Mouse (Mus musculus): ENCODE measurements around the gene Tfdp2. TPM values are rescaled to one million over a fixed set of nuclear protein-coding genes. Genes with fewer than 3 reads are reported as not detected.
"Not testable (repeated sequence)": the region's sequence is repeated elsewhere in the genome, so short reads cannot be mapped to it uniquely, and the experiment has no call there.

The Tfdp2 gene
- polyA plus RNA-seq, 1 experiment = 17.0 TPM

DNA sequence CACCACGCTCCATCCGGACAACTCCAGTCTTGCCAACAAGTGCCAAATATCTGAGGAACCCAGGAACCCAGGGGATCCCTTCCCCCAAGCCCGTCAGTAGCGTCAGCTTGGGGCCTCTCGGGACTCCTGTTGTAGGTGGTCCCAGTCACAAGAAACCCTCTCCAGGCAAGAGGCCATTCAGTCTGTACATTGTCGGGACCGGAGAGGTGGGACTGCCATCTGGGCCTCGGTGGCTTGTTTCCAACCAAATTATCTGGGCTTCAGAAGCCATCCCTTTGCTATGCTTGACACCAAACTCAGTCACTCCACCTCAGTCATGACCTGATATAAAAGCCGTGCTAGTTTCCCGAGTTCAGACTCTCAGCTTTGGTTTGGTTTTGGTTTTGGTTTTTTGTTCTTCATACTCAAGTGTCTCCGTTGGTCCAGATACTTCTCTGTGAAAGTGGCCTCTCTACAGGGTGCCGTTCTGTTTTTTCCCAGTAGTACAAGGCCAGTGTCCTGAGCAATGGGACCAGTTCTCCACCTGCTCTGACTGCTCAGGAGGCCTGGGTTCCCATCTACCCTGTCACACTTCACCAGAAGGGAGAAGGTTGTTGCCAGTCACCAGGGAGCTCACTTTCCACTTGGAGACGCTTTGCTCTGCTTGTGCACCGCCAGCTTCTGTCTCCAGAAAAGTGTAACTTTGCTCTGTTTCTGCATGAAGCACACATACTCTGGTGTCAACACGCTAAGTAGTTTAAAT lies 126.5 kb downstream of the Tfdp2 start:
- Histone ChIP-seq H3K27ac (ENCODE audit: insufficient read depth, low read length) (no peak overlapping the region), H3K4me1 (ENCODE audit: control insufficient read depth, insufficient read depth, low read length) (0 out of 2 replicates have a peak, but pooled peaks cover 2% of the 10 kb centered on the region), H3K4me3 (ENCODE audit: insufficient read depth, low read length) (no peak overlapping the region)
- TF ChIP-seq CTCF (IDR thresholded peaks at IDR 0.05; ENCODE audit: extremely low read depth, insufficient read depth, low read length) (no peak), POLR2A (IDR thresholded peaks at IDR 0.05; ENCODE audit: extremely low read depth, insufficient read depth, low read length) (no peak)

- no peak overlapping the region for H3K27ac ChIP-seq (ENCODE audit: insufficient read depth, low read length)
These were observed 128.4 kb downstream of the Tfdp2 start for GRCm38 (mm10) chr9:96324502-96324901.

DNA sequence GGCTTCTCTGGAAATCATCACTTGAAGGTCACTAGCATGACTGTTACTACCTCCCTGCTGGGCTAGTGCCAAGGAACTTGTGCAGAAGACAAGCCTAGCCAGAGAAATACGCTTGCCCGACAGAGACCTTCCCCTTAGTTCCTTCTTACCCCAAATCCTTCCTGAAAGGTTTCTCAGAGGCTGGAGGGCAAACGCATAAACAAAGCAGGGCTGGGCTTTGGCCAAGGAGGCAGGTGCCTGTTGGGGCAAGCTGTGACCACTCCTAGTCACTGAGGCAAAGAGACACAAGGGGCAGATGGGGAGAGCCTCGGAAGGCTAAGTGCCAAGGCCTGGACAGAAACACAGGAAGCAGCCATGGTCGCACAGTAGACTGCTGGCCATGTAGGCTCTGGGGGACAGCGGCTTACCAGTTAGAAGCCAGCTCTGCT lies 130.4 kb downstream of the Tfdp2 start:
- TF ChIP-seq POLR2A (IDR thresholded peaks at IDR 0.05; ENCODE audit: extremely low read depth, insufficient read depth, low read length) (no peak), CTCF (IDR thresholded peaks at IDR 0.05; ENCODE audit: extremely low read depth, insufficient read depth, low read length) (no peak)
- Histone ChIP-seq H3K4me1 (ENCODE audit: control insufficient read depth, insufficient read depth, low read length) (no peaks in the 10 kb centered on the region), H3K27ac (ENCODE audit: insufficient read depth, low read length) (no peak overlapping the region), H3K4me3 (ENCODE audit: insufficient read depth, low read length) (no peak overlapping the region)

More at GRCm38 (mm10) chr9:96324502-96324901, 128.4 kb downstream of the Tfdp2 start:
- TF ChIP-seq POLR2A (IDR thresholded peaks at IDR 0.05; ENCODE audit: extremely low read depth, insufficient read depth, low read length) = no peak
- no peak for TF ChIP-seq CTCF (IDR thresholded peaks at IDR 0.05; ENCODE audit: extremely low read depth, insufficient read depth, low read length)
- Histone ChIP-seq H3K4me3 (ENCODE audit: insufficient read depth, low read length) (no peak overlapping the region), H3K4me1 (ENCODE audit: control insufficient read depth, insufficient read depth, low read length) (0 out of 2 replicates have a peak, but pooled peaks cover 2% of the 10 kb centered on the region)

- Histone ChIP-seq H3K27ac (ENCODE audit: insufficient read depth, low read length) (no peak overlapping the region), H3K4me3 (ENCODE audit: insufficient read depth, low read length) (no peak overlapping the region), H3K4me1 (ENCODE audit: control insufficient read depth, insufficient read depth, low read length) (no peaks in the 10 kb centered on the region)
- TF ChIP-seq CTCF (IDR thresholded peaks at IDR 0.05; ENCODE audit: extremely low read depth, insufficient read depth, low read length) (no peak), POLR2A (IDR thresholded peaks at IDR 0.05; ENCODE audit: extremely low read depth, insufficient read depth, low read length) (no peak)
These were observed 132.2 kb downstream of the Tfdp2 start for GRCm38 (mm10) chr9:96328226-96328625.

GRCm38 (mm10) chr9:96331146-96331545 lies 135.1 kb downstream of the Tfdp2 start:
- Histone ChIP-seq H3K4me1 (ENCODE audit: control insufficient read depth, insufficient read depth, low read length) (no peaks in the 10 kb centered on the region), H3K4me3 (ENCODE audit: insufficient read depth, low read length) (no peak overlapping the region), H3K27ac (ENCODE audit: insufficient read depth, low read length) (no peak overlapping the region)
- TF ChIP-seq POLR2A (IDR thresholded peaks at IDR 0.05; ENCODE audit: extremely low read depth, insufficient read depth, low read length) = no peak
- TF ChIP-seq CTCF (IDR thresholded peaks at IDR 0.05; ENCODE audit: extremely low read depth, insufficient read depth, low read length) = no peak

- no peak overlapping the region for H3K27ac ChIP-seq (ENCODE audit: insufficient read depth, low read length)
- H3K4me3 ChIP-seq (ENCODE audit: insufficient read depth, low read length) = no peak overlapping the region
- TF ChIP-seq CTCF (IDR thresholded peaks at IDR 0.05; ENCODE audit: extremely low read depth, insufficient read depth, low read length) (no peak), POLR2A (IDR thresholded peaks at IDR 0.05; ENCODE audit: extremely low read depth, insufficient read depth, low read length) (no peak)
- no peaks in the 10 kb centered on the region for H3K4me1 ChIP-seq (ENCODE audit: control insufficient read depth, insufficient read depth, low read length)
These were observed 149.7 kb downstream of the Tfdp2 start for GRCm38 (mm10) chr9:96345750-96346149.

DNA sequence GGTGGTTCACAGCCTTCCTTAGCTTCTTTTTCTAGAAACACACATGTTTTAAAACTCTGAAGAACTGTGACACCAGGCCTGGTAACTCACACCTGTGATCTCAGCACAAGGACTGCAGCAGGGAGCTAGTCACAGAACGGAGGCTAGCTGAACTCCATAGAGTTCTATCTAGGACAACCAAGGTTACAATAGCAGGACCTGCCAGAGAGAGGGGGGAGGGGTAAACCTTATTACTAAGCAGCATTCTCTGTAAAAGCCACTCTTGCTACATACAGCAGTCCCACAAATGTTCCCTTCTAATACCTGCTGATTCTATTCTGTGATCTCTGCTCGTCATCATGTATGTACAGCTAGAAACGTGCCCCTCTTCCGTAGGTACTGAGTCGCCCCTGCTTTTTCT lies 152.8 kb downstream of the Tfdp2 start:
- no peaks in the 10 kb centered on the region; the same call in 1 of the 2 replicates for H3K4me1 ChIP-seq (ENCODE audit: control insufficient read depth, insufficient read depth, low read length)
- H3K27ac ChIP-seq (ENCODE audit: insufficient read depth, low read length) = no peak overlapping the region
- no peak for TF ChIP-seq POLR2A (IDR thresholded peaks at IDR 0.05; ENCODE audit: extremely low read depth, insufficient read depth, low read length)
- no peak for TF ChIP-seq CTCF (IDR thresholded peaks at IDR 0.05; ENCODE audit: extremely low read depth, insufficient read depth, low read length)
- H3K4me3 ChIP-seq (ENCODE audit: insufficient read depth, low read length) = no peak overlapping the region

GRCm38 (mm10) chr9:96350010-96350409 lies 153.9 kb downstream of the Tfdp2 start:
- peak; percentile 69 for TF ChIP-seq CTCF (IDR thresholded peaks at IDR 0.05; ENCODE audit: extremely low read depth, insufficient read depth, low read length)
- TF ChIP-seq POLR2A (IDR thresholded peaks at IDR 0.05; ENCODE audit: extremely low read depth, insufficient read depth, low read length) = no peak
- Histone ChIP-seq H3K4me1 (ENCODE audit: control insufficient read depth, insufficient read depth, low read length) (no peaks in the 10 kb centered on the region; the same call in 1 of the 2 replicates), H3K27ac (ENCODE audit: insufficient read depth, low read length) (no peak overlapping the region), H3K4me3 (ENCODE audit: insufficient read depth, low read length) (no peak overlapping the region)

DNA sequence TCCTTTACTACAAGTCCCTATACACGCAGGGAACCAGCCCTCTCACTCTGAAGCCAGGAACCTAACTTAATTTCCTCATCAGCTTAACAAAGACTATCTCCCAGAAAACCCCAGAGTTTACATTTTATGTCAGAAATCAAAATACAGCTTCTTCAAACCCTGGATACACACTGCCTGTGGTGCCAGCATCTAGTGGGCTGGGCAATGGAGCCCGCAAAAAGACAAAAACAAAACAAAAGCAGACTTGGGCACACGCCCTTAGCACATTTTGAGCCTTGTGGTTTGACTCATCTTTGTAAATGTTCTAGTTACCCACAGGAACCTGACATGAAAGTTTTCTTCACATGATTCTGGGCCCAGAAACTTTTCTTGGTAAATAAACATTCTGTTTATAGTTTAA lies 154.4 kb downstream of the Tfdp2 start:
- no peak for TF ChIP-seq CTCF (IDR thresholded peaks at IDR 0.05; ENCODE audit: extremely low read depth, insufficient read depth, low read length)
- no peak for TF ChIP-seq POLR2A (IDR thresholded peaks at IDR 0.05; ENCODE audit: extremely low read depth, insufficient read depth, low read length)
- Histone ChIP-seq H3K27ac (ENCODE audit: insufficient read depth, low read length) (no peak overlapping the region), H3K4me3 (ENCODE audit: insufficient read depth, low read length) (no peak overlapping the region), H3K4me1 (ENCODE audit: control insufficient read depth, insufficient read depth, low read length) (no peaks in the 10 kb centered on the region; the same call in 1 of the 2 replicates)

DNA sequence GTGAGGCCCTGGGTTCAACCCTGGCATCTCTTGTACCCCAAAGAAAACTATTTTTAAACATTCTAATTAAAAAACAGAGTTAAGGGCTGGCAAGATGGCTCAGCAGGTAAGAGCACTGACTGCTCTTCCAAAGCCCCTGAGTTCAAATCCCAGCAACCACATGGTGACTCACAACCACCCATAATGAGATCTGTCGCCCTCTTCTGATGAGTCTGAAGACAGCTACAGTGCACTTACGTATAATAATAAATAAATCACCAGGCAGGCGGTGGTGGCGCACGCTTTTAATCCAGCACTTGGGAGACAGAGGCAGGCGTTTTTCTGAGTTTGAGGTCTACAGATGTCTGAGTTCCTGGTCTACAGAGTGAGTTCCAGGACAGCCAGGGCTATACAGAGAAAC lies 155.7 kb downstream of the Tfdp2 start:
- H3K4me1 ChIP-seq (ENCODE audit: control insufficient read depth, insufficient read depth, low read length); H3K27ac ChIP-seq (ENCODE audit: insufficient read depth, low read length); H3K4me3 ChIP-seq (ENCODE audit: insufficient read depth, low read length): not testable (repeated sequence)
